Mouse (Mus musculus): ENCODE results near the gene Cldn14.

DNA sequence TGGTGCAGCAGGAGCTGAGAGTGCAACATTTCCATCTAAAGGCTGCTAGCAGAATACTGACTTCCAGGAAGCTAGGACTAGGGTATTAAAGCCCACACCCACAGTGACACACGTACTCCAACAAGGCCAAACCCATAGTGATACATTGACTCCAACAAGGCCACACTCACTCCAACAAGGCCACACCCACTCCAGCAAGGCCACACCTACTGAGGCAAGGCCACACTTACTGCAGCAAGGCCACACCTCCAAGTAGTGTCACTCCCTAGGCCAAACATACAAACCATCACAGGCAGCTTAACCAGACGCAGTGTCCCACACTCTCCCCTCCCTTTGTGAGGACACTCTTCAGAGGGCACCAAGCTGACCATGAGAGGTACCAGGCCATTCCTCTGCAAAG lies 29.3 kb downstream of the Cldn14 start:
- TF ChIP-seq ZC3H11A (IDR thresholded peaks at IDR 0.05; ENCODE audit: borderline replicate concordance, low read depth, low read length) (no peak), ZNF384 (IDR thresholded peaks at IDR 0.05; ENCODE audit: low read depth, low read length) (no peak), HCFC1 (IDR thresholded peaks at IDR 0.05; ENCODE audit: borderline replicate concordance, insufficient read depth, low read length) (no peak)

Measured in ES-E14 (cell line).